Mouse (Mus musculus) testis, adult 2 months (tissue): ENCODE data around the gene Pkig. TPM values are rescaled to one million over a fixed set of nuclear protein-coding genes. Genes with fewer than 3 reads are reported as not detected.

Experiments used
- H3K27ac ChIP-seq: fragments of 200-500 bp; 2 replicates; pipeline ENCODE4 v1.5.1; 2012; ENCODE audit warnings: low read depth, low read length; ENCODE audit not compliant: control insufficient read depth, insufficient read depth
- H3K27me3 ChIP-seq: fragments of 200-500 bp; 2 replicates; pipeline ENCODE4 v1.6.1; 2012; ENCODE audit warnings: mild to moderate bottlenecking, low read length, moderate library complexity; ENCODE audit not compliant: control insufficient read depth, insufficient read depth
- H3K36me3 ChIP-seq: fragments of 200-500 bp; 2 replicates; pipeline ENCODE4 v1.6.1; 2012; ENCODE audit warnings: mild to moderate bottlenecking, low read length; ENCODE audit not compliant: control insufficient read depth, insufficient read depth
- H3K4me1 ChIP-seq: fragments of 200-500 bp; 2 replicates; pipeline ENCODE4 v1.6.1; 2012; ENCODE audit warnings: low read length; ENCODE audit not compliant: control insufficient read depth, insufficient read depth
- H3K4me3 ChIP-seq: fragments of 200-500 bp; 2 replicates; pipeline ENCODE4 v1.5.1; 2012; ENCODE audit warnings: low read depth, mild to moderate bottlenecking, low read length, moderate library complexity, mixed read lengths; ENCODE audit not compliant: control insufficient read depth
- CTCF ChIP-seq: fragments of 200-500 bp; IDR thresholded peaks from 2 replicates; pipeline ENCODE4 v1.5.1; 2012; ENCODE audit warnings: low read depth, mild to moderate bottlenecking, inconsistent platforms, low read length, moderate library complexity; ENCODE audit not compliant: control insufficient read depth, insufficient read depth, insufficient replicate concordance
- POLR2A ChIP-seq: fragments of 200-500 bp; IDR thresholded peaks from 2 replicates; pipeline ENCODE4 v1.6.1; 2012; ENCODE audit warnings: low read depth, mild to moderate bottlenecking, inconsistent platforms, low read length, moderate library complexity; ENCODE audit not compliant: control insufficient read depth
- polyA plus RNA-seq: library from polyadenylated mRNA; depleted of rRNA; stranded (reverse); fragments of >200 nt; gene quantifications from 2 replicates; pipeline ENCODE4 v1.2.3, GENCODE M21; 2012; rRNA removed

The Pkig gene
- polyA plus RNA-seq, 1 experiment: 319 TPM

GRCm38 (mm10) chr2:163770731-163771130 is 112.5 kb downstream of the Pkig start:
- H3K4me3 ChIP-seq: no peak overlapping the region
- no peaks in the 10 kb centered on the region; the same call in 1 of the 2 replicates for H3K4me1 ChIP-seq
- H3K27ac ChIP-seq: no peak overlapping the region
- TF ChIP-seq CTCF: no peak
- TF ChIP-seq POLR2A: no peak
- H3K27me3 ChIP-seq: no peaks in the 10 kb centered on the region
- no peaks in the 10 kb centered on the region for H3K36me3 ChIP-seq

Other genes starting within 250 kb of the Pkig start
- 209 and 304 TPM in 2 replicates for gene Oser1, start 233.7 kb upstream of the Pkig start, polyA plus RNA-seq
- gene Gdap1l1, start 219.9 kb upstream of the Pkig start, polyA plus RNA-seq: 0.16 and 0.18 TPM in 2 replicates
- gene Fitm2, start 185.8 kb upstream of the Pkig start, polyA plus RNA-seq: 3.4 and 3.6 TPM in 2 replicates
- not detected in 2 replicates for gene R3hdml, start 166.1 kb upstream of the Pkig start, polyA plus RNA-seq
- 0.07 and 0.10 TPM in 2 replicates for gene Hnf4a, start 151.6 kb upstream of the Pkig start, polyA plus RNA-seq
- 2.5 and 4.0 TPM in 2 replicates for gene Ttpal, start 56.1 kb upstream of the Pkig start, polyA plus RNA-seq
- gene Serinc3, start 13.3 kb upstream of the Pkig start, polyA plus RNA-seq: 208 and 270 TPM in 2 replicates
- 2.9 and 4.8 TPM in 2 replicates for gene Ada, start 91.9 kb downstream of the Pkig start, polyA plus RNA-seq
- 4.9 and 5.1 TPM in 2 replicates for gene Ccn5, start 162.5 kb downstream of the Pkig start, polyA plus RNA-seq
- gene Kcnk15, start 195.3 kb downstream of the Pkig start, polyA plus RNA-seq: not detected in 2 replicates